Mouse (Mus musculus) ES-E14 (cell line): ENCODE data around the gene C2cd2l. TPM values are rescaled to one million over a fixed set of nuclear protein-coding genes. Genes with fewer than 3 reads are reported as not detected.

ENCODE experiments used
- DNase-seq: peaks from one replicate; pipeline ENCODE4 v3.0.0-alpha.2; 2013; ENCODE audit warnings: low read depth, low spot score
- H3K27ac ChIP-seq: 2 replicates; pipeline ENCODE4 v1.5.1; 2012; ENCODE audit warnings: low read depth, mild to moderate bottlenecking, low read length, moderate library complexity, mixed read lengths; ENCODE audit not compliant: poor library complexity, insufficient read depth, severe bottlenecking
- H3K36me3 ChIP-seq: 2 replicates; pipeline ENCODE4 v1.6.1; 2012; ENCODE audit warnings: mild to moderate bottlenecking, low read length, moderate library complexity, mixed read lengths; ENCODE audit not compliant: control insufficient read depth, poor library complexity, insufficient read depth, severe bottlenecking
- H3K4me1 ChIP-seq, 2 experiments: fragments of 150-350 bp in 1 of 2; sonication (generic) in 1 of 2; 2 replicates each; pipeline ENCODE4 v1.6.1; 2012; ENCODE audit warnings: low read length in 2 of 2, mild to moderate bottlenecking in 1 of 2, mixed read lengths in 1 of 2; ENCODE audit not compliant: control insufficient read depth in 2 of 2, insufficient read depth in 2 of 2, poor library complexity in 1 of 2
- H3K4me3 ChIP-seq, 2 experiments: fragments of 150-350 bp in 1 of 2; sonication (generic) in 1 of 2; 2 replicates each; pipeline ENCODE4 v1.5.1; 2012; ENCODE audit warnings: low read length in 2 of 2, low read depth in 1 of 2, mild to moderate bottlenecking in 1 of 2, mixed read lengths in 1 of 2; ENCODE audit not compliant: insufficient read depth in 1 of 2, poor library complexity in 1 of 2, severe bottlenecking in 1 of 2
- H3K9ac ChIP-seq: 2 replicates; pipeline ENCODE4 v1.6.1; 2012; ENCODE audit warnings: low read depth, mild to moderate bottlenecking, low read length, mixed read lengths; ENCODE audit not compliant: poor library complexity, insufficient read depth, severe bottlenecking
- H3K9me3 ChIP-seq: fragments of 150-350 bp; sonication (generic); 2 replicates; pipeline ENCODE4 v1.6.1; 2012; ENCODE audit warnings: low read depth, mild to moderate bottlenecking, low read length; ENCODE audit not compliant: control insufficient read depth, insufficient read depth
- CHD2 ChIP-seq: IDR thresholded peaks from 2 replicates; pipeline ENCODE4 v1.6.1; 2014; ENCODE audit warnings: mild to moderate bottlenecking, low read depth, low read length, inconsistent platforms
- HCFC1 ChIP-seq: IDR thresholded peaks from 2 replicates; pipeline ENCODE4 v1.6.1; 2012; ENCODE audit warnings: low read length, inconsistent platforms, borderline replicate concordance; ENCODE audit not compliant: insufficient read depth
- MAFK ChIP-seq: IDR thresholded peaks from 2 replicates; pipeline ENCODE4 v1.6.1; 2014; ENCODE audit warnings: mild to moderate bottlenecking, low read depth, low read length, inconsistent platforms; ENCODE audit not compliant: insufficient read depth
- ZC3H11A ChIP-seq: IDR thresholded peaks from 2 replicates; pipeline ENCODE4 v1.6.1; 2012; ENCODE audit warnings: low read depth, mild to moderate bottlenecking, inconsistent platforms, low read length, borderline replicate concordance
- ZNF384 ChIP-seq: IDR thresholded peaks from 2 replicates; pipeline ENCODE4 v1.6.1; 2012; ENCODE audit warnings: low read depth, low read length, inconsistent platforms
- in situ Hi-C, 2 experiments: fragments of 600-800 bp; cut with MboI; formaldehyde crosslinking; loops; one replicate each; pipeline ENCODE4 v1.15.1; 2025; ENCODE audit warnings: low sequenced_read_pairs in 2 of 2, inconsistent platforms in 1 of 2; ENCODE audit not compliant: unreplicated experiment in 2 of 2
- total RNA-seq: library from RNA; depleted of rRNA; stranded (reverse); fragments of 300-350 nt; gene quantifications from 2 replicates; pipeline ENCODE4 v1.2.3, GENCODE M21; 2012

C2cd2l gene
- total RNA-seq, 1 experiment = 13.9 TPM

- DNase-seq = no peak
- in situ Hi-C loops = no loop called here
- peaks cover 2 to 18% of the 10 kb centered on the region in 2 experiments; a peak in 3 of 4 replicates for H3K4me1 ChIP-seq
- no peaks in the 10 kb centered on the region for H3K9me3 ChIP-seq
- no peak for TF ChIP-seq CHD2
- no peak for TF ChIP-seq ZC3H11A
- TF ChIP-seq ZNF384 = no peak
- TF ChIP-seq HCFC1 = no peak
- no peak for TF ChIP-seq MAFK
- no peak overlapping the region for H3K9ac ChIP-seq
- no peak overlapping the region for H3K4me3 ChIP-seq
- H3K27ac ChIP-seq = peak overlapping the region; percentile 52; the same call in 1 of the 2 replicates
- peaks cover 11% of the 10 kb centered on the region; the same call in 1 of the 2 replicates for H3K36me3 ChIP-seq
These were observed 27.5 kb upstream of the C2cd2l start for GRCm38 (mm10) chr9:44347621-44348020.

- H3K9me3 ChIP-seq = no peaks in the 10 kb centered on the region
- H3K9ac ChIP-seq = no peak overlapping the region
- no peak for TF ChIP-seq HCFC1
- TF ChIP-seq ZC3H11A = no peak
- TF ChIP-seq ZNF384 = no peak
- no peak for TF ChIP-seq MAFK
- TF ChIP-seq CHD2 = no peak
- peaks cover 10% of the 10 kb centered on the region; the same call in 1 of the 2 replicates for H3K36me3 ChIP-seq
- peaks cover 2 to 19% of the 10 kb centered on the region in 2 experiments; a peak in 3 of 4 replicates for H3K4me1 ChIP-seq
- peak overlapping the region; percentile 52; the same call in 1 of the 2 replicates for H3K27ac ChIP-seq
- DNase-seq = no peak
- H3K4me3 ChIP-seq = no peak overlapping the region
- in situ Hi-C loops = no loop called here
These were observed 27.1 kb upstream of the C2cd2l start for GRCm38 (mm10) chr9:44347166-44347565.

GRCm38 (mm10) chr9:44345570-44346433 lies 25.7 kb upstream of the C2cd2l start:
- H3K9me3 ChIP-seq = no peaks in the 10 kb centered on the region
- TF ChIP-seq ZNF384 (no peak), HCFC1 (no peak), ZC3H11A (no peak), MAFK (no peak), CHD2 (no peak)
- in situ Hi-C loops = no loop called here
- no peak overlapping the region for H3K9ac ChIP-seq
- H3K36me3 ChIP-seq = peaks cover 9% of the 10 kb centered on the region; the same call in 1 of the 2 replicates
- DNase-seq = no peak
- H3K4me1 ChIP-seq = peaks cover 2 to 20% of the 10 kb centered on the region in 2 experiments; a peak in 3 of 4 replicates
- no peak overlapping the region for H3K4me3 ChIP-seq
- H3K27ac ChIP-seq = peak overlapping the region; percentile 27; the same call in 1 of the 2 replicates

- DNase-seq = peak; percentile 76
- Histone ChIP-seq H3K9ac (peak within 1 kb of the TSS; percentile 96), H3K4me3 (peak within 1 kb of the TSS; percentile 84 to 99), H3K36me3 (peaks cover 7% of the 10 kb centered on the region; the same call in 1 of the 2 replicates), H3K9me3 (no peaks in the 10 kb centered on the region), H3K4me1 (peaks cover 2 to 20% of the 10 kb centered on the region in 2 experiments; a peak in 3 of 4 replicates), H3K27ac (peak within 1 kb of the TSS; percentile 96)
- TF ChIP-seq ZNF384 (peak; percentile 71), HCFC1 (no peak)
- in situ Hi-C loops = no loop called here
These were observed 23.8 kb upstream of the C2cd2l start, which contains the start of gene Hmbs for GRCm38 (mm10) chr9:44343781-44344421. Hmbs (minus strand) TSS chr9:44344228.
